Mouse (Mus musculus): ENCODE measurements around the gene Spata1.
"Not testable (repeated sequence)": the region's sequence is repeated elsewhere in the genome, so short reads cannot be mapped to it uniquely, and the experiment has no call there.

Spata1 gene

GRCm38 (mm10) chr3:146451375-146451774 lies 48.2 kb downstream of the Spata1 start:
- no peak for DNase-seq (ENCODE audit: low read depth, low spot score)

GRCm38 (mm10) chr3:146450371-146450841 lies 49.1 kb downstream of the Spata1 start:
- DNase-seq (ENCODE audit: low read depth, low spot score), result peak; percentile 70

- DNase-seq (ENCODE audit: low read depth, low spot score), result no peak
These were observed 49.8 kb downstream of the Spata1 start, which contains the start of gene Ctbs for GRCm38 (mm10) chr3:146449745-146450250. Ctbs (plus strand) TSS chr3:146449795.

GRCm38 (mm10) chr3:146448969-146449368 lies 50.6 kb downstream of the Spata1 start:
- DNase-seq (ENCODE audit: low read depth, low spot score), result no peak

- DNase-seq (ENCODE audit: low read depth, low spot score), result no peak
These were observed 51.2 kb downstream of the Spata1 start for GRCm38 (mm10) chr3:146448372-146448771.

- no peak for DNase-seq (ENCODE audit: low read depth, low spot score)
These were observed 52.0 kb downstream of the Spata1 start for GRCm38 (mm10) chr3:146447598-146447997.

- no peak for DNase-seq (ENCODE audit: low read depth, low spot score)
These were observed 52.4 kb downstream of the Spata1 start for GRCm38 (mm10) chr3:146447156-146447555.

GRCm38 (mm10) chr3:146444880-146445279 lies 54.7 kb downstream of the Spata1 start:
- DNase-seq (ENCODE audit: low read depth, low spot score), result no peak

- no peak for DNase-seq (ENCODE audit: low read depth, low spot score)
These were observed 56.2 kb downstream of the Spata1 start for GRCm38 (mm10) chr3:146443380-146443779.

- DNase-seq (ENCODE audit: low read depth, low spot score), result no peak
These were observed 56.6 kb downstream of the Spata1 start for GRCm38 (mm10) chr3:146442936-146443335.

- DNase-seq (ENCODE audit: low read depth, low spot score), result no peak
These were observed 57.1 kb downstream of the Spata1 start for GRCm38 (mm10) chr3:146442484-146442883.

GRCm38 (mm10) chr3:146440422-146440821 lies 59.1 kb downstream of the Spata1 start:
- no peak for DNase-seq (ENCODE audit: low read depth, low spot score)

- no peak for DNase-seq (ENCODE audit: low read depth, low spot score)
These were observed 59.5 kb downstream of the Spata1 start for GRCm38 (mm10) chr3:146440011-146440410.

- no peak for DNase-seq (ENCODE audit: low read depth, low spot score)
These were observed 63.4 kb downstream of the Spata1 start for GRCm38 (mm10) chr3:146436114-146436513.

- DNase-seq (ENCODE audit: low read depth, low spot score), result no peak
These were observed 64.0 kb downstream of the Spata1 start for GRCm38 (mm10) chr3:146435533-146435932.

- no peak for DNase-seq (ENCODE audit: low read depth, low spot score)
These were observed 64.9 kb downstream of the Spata1 start for GRCm38 (mm10) chr3:146434686-146435085.

GRCm38 (mm10) chr3:146433681-146434350 lies 65.7 kb downstream of the Spata1 start:
- no peak for DNase-seq (ENCODE audit: low read depth, low spot score)

GRCm38 (mm10) chr3:146433063-146433462 lies 66.5 kb downstream of the Spata1 start:
- DNase-seq (ENCODE audit: low read depth, low spot score), result not testable (repeated sequence)

- DNase-seq (ENCODE audit: low read depth, low spot score), result no peak
These were observed 73.1 kb downstream of the Spata1 start for GRCm38 (mm10) chr3:146426489-146426888.

GRCm38 (mm10) chr3:146425902-146426301 lies 73.7 kb downstream of the Spata1 start:
- no peak for DNase-seq (ENCODE audit: low read depth, low spot score)

GRCm38 (mm10) chr3:146424306-146424900 lies 75.2 kb downstream of the Spata1 start:
- no peak for DNase-seq (ENCODE audit: low read depth, low spot score)

- DNase-seq (ENCODE audit: low read depth, low spot score), result no peak
These were observed 75.8 kb downstream of the Spata1 start for GRCm38 (mm10) chr3:146423710-146424109.

- DNase-seq (ENCODE audit: low read depth, low spot score), result no peak
These were observed 77.8 kb downstream of the Spata1 start for GRCm38 (mm10) chr3:146421787-146422186.

Data from brain, embryonic 18.5 days (tissue).